Mouse (Mus musculus): ENCODE data around the gene Aimp1. TPM values are rescaled to one million over a fixed set of nuclear protein-coding genes. Genes with fewer than 3 reads are reported as not detected.

The Aimp1 gene
- total and polyA plus RNA-seq, 2 experiments from 2014 or later, result 42.5 to 53.2 TPM

GRCm38 (mm10) chr3:132701368-132701767 is 17.2 kb upstream of the Aimp1 start:
- Histone ChIP-seq H3K27ac (ENCODE audit: low read depth) (no peak overlapping the region), H3K4me1 (ENCODE audit: control insufficient read depth, insufficient read depth) (no peaks in the 10 kb centered on the region), H3K4me3 (ENCODE audit: low read depth, low read length) (no peak overlapping the region), H3K9me3 (replicated peaks; ENCODE audit: control insufficient read depth, low read length) (no peaks in the 10 kb centered on the region), H3K4me2 (ENCODE audit: low read depth, low read length) (no peak overlapping the region), H3K27me3 (ENCODE audit: control insufficient read depth, insufficient read depth, low read length) (no peaks in the 10 kb centered on the region), H3K9ac (replicated peaks; ENCODE audit: low read depth, low read length) (no peak overlapping the region), H3K36me3 (replicated peaks; ENCODE audit: control insufficient read depth, insufficient read depth, low read length) (peaks cover 15% of the 10 kb centered on the region; the same call in 1 of the 2 replicates)
- ATAC-seq (ENCODE audit: insufficient read depth, low read depth) (no peak), DNase-seq (ENCODE audit: low spot score) (no peak)
- TF ChIP-seq EP300 (IDR thresholded peaks at IDR 0.05; ENCODE audit: low read depth) (no peak), CTCF (IDR thresholded peaks at IDR 0.05; ENCODE audit: low read depth) (peak; percentile 66)
- 64% methylated on average over 3 of the region's 3 CpGs for WGBS

GRCm38 (mm10) chr3:132683447-132684230 is 531 bp downstream of the Aimp1 start, which contains the start of gene Tbck:
Tbck (plus strand) TSS chr3:132684144.
- DNase-seq (ENCODE audit: low spot score), result peak; percentile 90
- Histone ChIP-seq H3K4me3 (ENCODE audit: low read depth, low read length) (peak within 1 kb of the TSS; percentile 76), H3K9me3 (replicated peaks; ENCODE audit: control insufficient read depth, low read length) (no peaks in the 10 kb centered on the region), H3K4me2 (ENCODE audit: low read depth, low read length) (peak within 1 kb of the TSS; percentile 72), H3K4me1 (ENCODE audit: control insufficient read depth, insufficient read depth) (peaks cover 7% of the 10 kb centered on the region), H3K9ac (replicated peaks; ENCODE audit: low read depth, low read length) (peak within 1 kb of the TSS; percentile 71), H3K36me3 (replicated peaks; ENCODE audit: control insufficient read depth, insufficient read depth, low read length) (peaks cover 9% of the 10 kb centered on the region; the same call in 1 of the 2 replicates), H3K27ac (ENCODE audit: low read depth) (peak within 1 kb of the TSS; percentile 87), H3K27me3 (ENCODE audit: control insufficient read depth, insufficient read depth, low read length) (no peaks in the 10 kb centered on the region)
- peak; percentile 97 for ATAC-seq (ENCODE audit: insufficient read depth, low read depth)
- WGBS, result under 1% methylated on average over 41 of the region's 42 CpGs
- TF ChIP-seq CTCF (IDR thresholded peaks at IDR 0.05; ENCODE audit: low read depth) (no peak), EP300 (IDR thresholded peaks at IDR 0.05; ENCODE audit: low read depth) (peak; percentile 96)

- H3K4me3 ChIP-seq (ENCODE audit: low read depth, low read length), result no peak overlapping the region
- TF ChIP-seq EP300 (IDR thresholded peaks at IDR 0.05; ENCODE audit: low read depth) (no peak), CTCF (IDR thresholded peaks at IDR 0.05; ENCODE audit: low read depth) (no peak)
- no peak overlapping the region for H3K9ac ChIP-seq (replicated peaks; ENCODE audit: low read depth, low read length)
- H3K27me3 ChIP-seq (ENCODE audit: control insufficient read depth, insufficient read depth, low read length), result no peaks in the 10 kb centered on the region
- DNase-seq (ENCODE audit: low spot score) (no peak), ATAC-seq (ENCODE audit: insufficient read depth, low read depth) (no peak)
- H3K9me3 ChIP-seq (replicated peaks; ENCODE audit: control insufficient read depth, low read length), result no peaks in the 10 kb centered on the region
- H3K4me2 ChIP-seq (ENCODE audit: low read depth, low read length), result no peak overlapping the region
- 69% methylated on average over 2 of the region's 2 CpGs for WGBS
- H3K27ac ChIP-seq (ENCODE audit: low read depth), result no peak overlapping the region
- peaks cover 1% of the 10 kb centered on the region; the same call in 1 of the 2 replicates for H3K4me1 ChIP-seq (ENCODE audit: control insufficient read depth, insufficient read depth)
- H3K36me3 ChIP-seq (replicated peaks; ENCODE audit: control insufficient read depth, insufficient read depth, low read length), result peaks cover 26% of the 10 kb centered on the region
These were observed 6.7 kb downstream of the Aimp1 start for GRCm38 (mm10) chr3:132677494-132677893.

GRCm38 (mm10) chr3:132655955-132656354 is 28.2 kb downstream of the Aimp1 start:
- no peak overlapping the region for H3K4me3 ChIP-seq (ENCODE audit: low read depth, low read length)
- H3K36me3 ChIP-seq (replicated peaks; ENCODE audit: control insufficient read depth, insufficient read depth, low read length), result peaks cover 19% of the 10 kb centered on the region
- DNase-seq (ENCODE audit: low spot score) (no peak), ATAC-seq (ENCODE audit: insufficient read depth, low read depth) (no peak)
- no peaks in the 10 kb centered on the region for H3K4me1 ChIP-seq (ENCODE audit: control insufficient read depth, insufficient read depth)
- H3K4me2 ChIP-seq (ENCODE audit: low read depth, low read length), result no peak overlapping the region
- no peak overlapping the region for H3K27ac ChIP-seq (ENCODE audit: low read depth)
- no peaks in the 10 kb centered on the region for H3K27me3 ChIP-seq (ENCODE audit: control insufficient read depth, insufficient read depth, low read length)
- WGBS, result 90% methylated on average over 2 of the region's 2 CpGs
- H3K9ac ChIP-seq (replicated peaks; ENCODE audit: low read depth, low read length), result no peak overlapping the region
- no peak for TF ChIP-seq EP300 (IDR thresholded peaks at IDR 0.05; ENCODE audit: low read depth)
- H3K9me3 ChIP-seq (replicated peaks; ENCODE audit: control insufficient read depth, low read length), result no peaks in the 10 kb centered on the region

GRCm38 (mm10) chr3:132653959-132654358 is 30.2 kb downstream of the Aimp1 start:
- Histone ChIP-seq H3K4me2 (ENCODE audit: low read depth, low read length) (no peak overlapping the region), H3K9ac (replicated peaks; ENCODE audit: low read depth, low read length) (no peak overlapping the region), H3K4me1 (ENCODE audit: control insufficient read depth, insufficient read depth) (no peaks in the 10 kb centered on the region), H3K4me3 (ENCODE audit: low read depth, low read length) (no peak overlapping the region), H3K9me3 (replicated peaks; ENCODE audit: control insufficient read depth, low read length) (no peaks in the 10 kb centered on the region), H3K36me3 (replicated peaks; ENCODE audit: control insufficient read depth, insufficient read depth, low read length) (no peaks in the 10 kb centered on the region), H3K27ac (ENCODE audit: low read depth) (no peak overlapping the region), H3K27me3 (ENCODE audit: control insufficient read depth, insufficient read depth, low read length) (no peaks in the 10 kb centered on the region)
- DNase-seq (ENCODE audit: low spot score), result no peak
- WGBS, result 86% methylated on average over 7 of the region's 7 CpGs
- no peak for TF ChIP-seq CTCF (IDR thresholded peaks at IDR 0.05; ENCODE audit: low read depth)
- TF ChIP-seq EP300 (IDR thresholded peaks at IDR 0.05; ENCODE audit: low read depth), result no peak
- ATAC-seq (ENCODE audit: insufficient read depth, low read depth), result no peak

Data from heart, postnatal 0 days (tissue).